Mouse (Mus musculus): ENCODE results near the gene Cpped1. TPM values are rescaled to one million over a fixed set of nuclear protein-coding genes. Genes with fewer than 3 reads are reported as not detected.

Gene Cpped1
- 7.6 and 10.4 TPM in 2 replicates for polyA plus RNA-seq (2012)

GRCm38 (mm10) chr16:11909035-11909591 is at the start of gene Cpped1:
Gene Cpped1 (minus strand): TSS chr16:11909445.

Other genes starting within 250 kb of the Cpped1 start
- not detected in 2 replicates for gene Shisa9, start 74.7 kb upstream of the Cpped1 start, polyA plus RNA-seq (2012)

Data from megakaryocyte-erythroid progenitor cell, adult 5 weeks (primary cell).